Mouse (Mus musculus) ES-Bruce4 (cell line): Measurements from ENCODE around the gene Bckdk. TPM values are rescaled to one million over a fixed set of nuclear protein-coding genes. Genes with fewer than 3 reads are reported as not detected.
A peak's percentile ranks its signal among the peaks of the same experiment; 100 is the strongest.

Experiments
- H3K27ac ChIP-seq: 2 replicates; pipeline ENCODE4 v1.5.1; 2012; ENCODE audit warnings: low read length, inconsistent platforms; ENCODE audit not compliant: insufficient read depth
- H3K27me3 ChIP-seq: 2 replicates; pipeline ENCODE4 v1.6.1; 2012; ENCODE audit warnings: mild to moderate bottlenecking, low read length, inconsistent platforms; ENCODE audit not compliant: control insufficient read depth, poor library complexity, insufficient read depth, severe bottlenecking
- H3K36me3 ChIP-seq: 2 replicates; pipeline ENCODE4 v1.6.1; 2012; ENCODE audit warnings: inconsistent platforms, mild to moderate bottlenecking, low read length, moderate library complexity; ENCODE audit not compliant: control insufficient read depth, poor library complexity, insufficient read depth, severe bottlenecking
- H3K4me1 ChIP-seq: one replicate; pipeline ENCODE4 v1.8.1; 2011; ENCODE audit warnings: low read length; ENCODE audit not compliant: control insufficient read depth, insufficient read depth
- H3K4me3 ChIP-seq: 2 replicates; pipeline ENCODE4 v1.5.1; 2011; ENCODE audit warnings: low read depth, mild to moderate bottlenecking, low read length
- H3K9ac ChIP-seq: 2 replicates; pipeline ENCODE4 v1.6.1; 2012; ENCODE audit warnings: low read depth, mild to moderate bottlenecking, inconsistent platforms; ENCODE audit not compliant: poor library complexity, severe bottlenecking
- H3K9me3 ChIP-seq: replicated peaks from 2 replicates; pipeline ENCODE4 v1.6.1; 2012; ENCODE audit warnings: mild to moderate bottlenecking, low read length, inconsistent platforms; ENCODE audit not compliant: control insufficient read depth, poor library complexity, insufficient read depth, severe bottlenecking
- CTCF ChIP-seq: IDR thresholded peaks from one replicate; pipeline ENCODE4 v1.8.1; 2011; ENCODE audit warnings: low read depth, low read length
- EP300 ChIP-seq: IDR thresholded peaks from 2 replicates; pipeline ENCODE4 v1.6.1; 2011; ENCODE audit warnings: low read depth, low read length; ENCODE audit not compliant: insufficient read depth
- POLR2A ChIP-seq: IDR thresholded peaks from one replicate; pipeline ENCODE4 v1.8.1; 2011; ENCODE audit warnings: low read length; ENCODE audit not compliant: insufficient read depth
- polyA plus RNA-seq: library from polyadenylated mRNA; stranded (reverse); fragments of >200 nt; gene quantifications from 2 replicates; pipeline ENCODE4 v1.2.4, GENCODE M21; 2011; ENCODE audit warnings: low read depth; ENCODE audit not compliant: missing spikeins, insufficient read depth, insufficient read length

The Bckdk gene
- polyA plus RNA-seq, 1 experiment = 77.3 TPM

DNA sequence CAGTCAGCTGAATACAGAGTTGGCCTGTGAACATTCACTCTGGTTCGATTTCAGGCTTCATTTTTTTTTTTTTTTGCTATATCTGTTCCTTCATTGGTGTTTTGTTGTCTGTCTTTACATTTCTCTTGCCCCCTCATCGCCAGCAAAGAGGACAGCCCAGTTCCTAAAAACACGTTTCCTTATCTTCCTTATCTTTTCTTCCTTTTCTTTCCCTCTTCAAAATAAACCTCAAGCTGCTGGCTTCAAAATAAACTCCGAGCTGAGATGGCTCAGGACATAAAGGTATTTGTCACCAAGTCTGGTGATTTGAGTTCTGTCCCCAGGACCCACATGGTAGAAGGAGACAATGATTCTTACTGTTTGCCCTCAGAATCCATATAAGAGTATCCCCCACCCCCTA, 9.1 kb downstream of the Bckdk start:
- H3K4me3 ChIP-seq = peak overlapping the region; percentile 45
- H3K9ac ChIP-seq = peak overlapping the region; percentile 83
- no peaks in the 10 kb centered on the region for H3K4me1 ChIP-seq
- no peaks in the 10 kb centered on the region for H3K27me3 ChIP-seq
- peaks cover 35% of the 10 kb centered on the region for H3K36me3 ChIP-seq
- H3K27ac ChIP-seq = peak overlapping the region; percentile 89
- no peaks in the 10 kb centered on the region for H3K9me3 ChIP-seq
- TF ChIP-seq EP300 (no peak), POLR2A (no peak), CTCF (no peak)

- H3K9me3 ChIP-seq = no peaks in the 10 kb centered on the region
- H3K9ac ChIP-seq = no peak overlapping the region
- no peak overlapping the region for H3K4me3 ChIP-seq
- no peaks in the 10 kb centered on the region for H3K27me3 ChIP-seq
- H3K4me1 ChIP-seq = no peaks in the 10 kb centered on the region
- H3K36me3 ChIP-seq = peaks cover 22% of the 10 kb centered on the region
- TF ChIP-seq CTCF = no peak
- TF ChIP-seq EP300 = no peak
- TF ChIP-seq POLR2A = no peak
- H3K27ac ChIP-seq = no peak overlapping the region
Measured at GRCm38 (mm10) chr7:127915293-127915692, 11.4 kb downstream of the Bckdk start.

DNA sequence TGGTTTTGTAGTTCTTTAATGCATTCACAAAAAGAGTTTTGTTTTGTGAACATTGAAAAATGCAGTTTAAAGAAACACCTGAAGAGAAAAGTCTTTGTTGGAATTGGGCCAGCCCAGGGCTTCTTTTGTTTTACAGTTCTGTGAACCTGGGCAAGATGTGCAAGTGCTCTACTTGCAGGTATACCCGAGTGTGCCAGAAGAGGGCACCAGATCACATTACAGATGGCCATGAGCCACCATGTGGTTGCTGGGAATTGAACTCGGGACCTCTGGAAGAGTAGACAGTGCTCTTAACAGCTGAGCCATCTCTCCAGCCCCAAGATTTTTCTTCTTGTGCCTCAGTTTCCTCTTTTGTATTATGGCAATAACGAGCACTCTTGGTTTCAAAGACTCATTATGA, 14.3 kb downstream of the Bckdk start:
- Histone ChIP-seq H3K9ac (no peak overlapping the region), H3K27ac (peak overlapping the region; percentile 96), H3K27me3 (no peaks in the 10 kb centered on the region), H3K4me3 (no peak overlapping the region), H3K9me3 (no peaks in the 10 kb centered on the region), H3K4me1 (no peaks in the 10 kb centered on the region), H3K36me3 (peaks cover 25% of the 10 kb centered on the region)
- TF ChIP-seq POLR2A (no peak), CTCF (peak; percentile 67)

GRCm38 (mm10) chr7:127919290-127919689, 15.4 kb downstream of the Bckdk start:
- TF ChIP-seq EP300 (no peak), CTCF (peak; percentile 11)
- Histone ChIP-seq H3K4me3 (no peak overlapping the region), H3K9ac (no peak overlapping the region), H3K36me3 (peaks cover 25% of the 10 kb centered on the region), H3K9me3 (no peaks in the 10 kb centered on the region), H3K27ac (peak overlapping the region; percentile 8; the same call in 1 of the 2 replicates), H3K27me3 (no peaks in the 10 kb centered on the region), H3K4me1 (no peaks in the 10 kb centered on the region)

- Histone ChIP-seq H3K27ac (no peak overlapping the region), H3K9me3 (no peaks in the 10 kb centered on the region), H3K9ac (no peak overlapping the region), H3K27me3 (no peaks in the 10 kb centered on the region), H3K4me3 (no peak overlapping the region), H3K4me1 (peaks cover 3% of the 10 kb centered on the region), H3K36me3 (peaks cover 19% of the 10 kb centered on the region)
- no peak for TF ChIP-seq EP300
- TF ChIP-seq CTCF = peak; percentile 76
Measured at GRCm38 (mm10) chr7:127921516-127921915, 17.6 kb downstream of the Bckdk start.

GRCm38 (mm10) chr7:127922451-127923275, 18.8 kb downstream of the Bckdk start:
- TF ChIP-seq CTCF (no peak), EP300 (no peak), POLR2A (no peak)
- Histone ChIP-seq H3K9me3 (no peaks in the 10 kb centered on the region), H3K36me3 (peaks cover 16% of the 10 kb centered on the region), H3K27me3 (no peaks in the 10 kb centered on the region), H3K4me1 (peaks cover 4% of the 10 kb centered on the region), H3K27ac (no peak overlapping the region), H3K4me3 (no peak overlapping the region), H3K9ac (no peak overlapping the region)
